Mouse (Mus musculus) CH12.LX (cell line): ENCODE data around the gene Lzts2. TPM values are rescaled to one million over a fixed set of nuclear protein-coding genes. Genes with fewer than 3 reads are reported as not detected.

ENCODE experiments used
- DNase-seq: peaks from one replicate; pipeline ENCODE4 v3.0.0-alpha.2; 2013; ENCODE audit errors: extremely low read depth
- H3K27ac ChIP-seq: 2 replicates; pipeline ENCODE4 v1.5.1; 2012; ENCODE audit warnings: low read depth, mild to moderate bottlenecking, control low read depth, moderate library complexity; ENCODE audit not compliant: insufficient read depth
- H3K27me3 ChIP-seq: replicated peaks from 2 replicates; pipeline ENCODE3; 2012; ENCODE audit warnings: inconsistent platforms
- H3K36me3 ChIP-seq, 2 experiments: replicated peaks in 1 of 2; 2 replicates each; pipeline versions ENCODE3 to v1.6.1; 2012; ENCODE audit warnings: inconsistent platforms in 1 of 2, low read length in 1 of 2, mild to moderate bottlenecking in 1 of 2, mixed read lengths in 1 of 2, moderate library complexity in 1 of 2; ENCODE audit not compliant: control insufficient read depth in 1 of 2, insufficient read depth in 1 of 2
- H3K4me1 ChIP-seq, 2 experiments: 2 replicates each; pipeline ENCODE4 v1.6.1; 2012; ENCODE audit warnings: inconsistent platforms in 1 of 2, moderate library complexity in 1 of 2; ENCODE audit not compliant: insufficient read depth in 2 of 2, control insufficient read depth in 1 of 2
- H3K4me2 ChIP-seq: 2 replicates; pipeline ENCODE4 v1.6.1; 2012; ENCODE audit warnings: low read depth, mild to moderate bottlenecking, control low read depth; ENCODE audit not compliant: poor library complexity, insufficient read depth, severe bottlenecking
- H3K4me3 ChIP-seq, 3 experiments: fragments of 150-350 bp in 1 of 3; sonication (generic) in 1 of 3; replicated peaks in 1 of 3; 2 replicates each; pipeline versions ENCODE3 to v1.5.1; 2011 to 2012; ENCODE audit warnings: low read depth in 2 of 3, low read length in 2 of 3, mild to moderate bottlenecking in 2 of 3, moderate library complexity in 2 of 3, control low read depth in 1 of 3, improper control_type of control experiment in 1 of 3, inconsistent platforms in 1 of 3, mixed read lengths in 1 of 3; ENCODE audit not compliant: poor library complexity in 1 of 3
- H3K79me2 ChIP-seq: replicated peaks from 2 replicates; pipeline ENCODE4 v1.6.1; 2012; ENCODE audit warnings: mild to moderate bottlenecking, moderate library complexity; ENCODE audit not compliant: control insufficient read depth, poor library complexity, insufficient read depth, severe bottlenecking; ENCODE audit errors: extremely low read depth
- H3K9ac ChIP-seq: 2 replicates; pipeline ENCODE4 v1.6.1; 2012; ENCODE audit warnings: low read depth, mild to moderate bottlenecking, control low read depth, moderate library complexity; ENCODE audit not compliant: insufficient read depth
- H3K9me3 ChIP-seq: replicated peaks from 2 replicates; pipeline ENCODE3; 2012; ENCODE audit warnings: low read length, inconsistent platforms, mixed read lengths
- CHD1 ChIP-seq: IDR thresholded peaks from 2 replicates; pipeline ENCODE4 v1.6.1; 2012; ENCODE audit warnings: low read depth, low read length, improper control_type of control experiment, inconsistent platforms
- CHD2 ChIP-seq: IDR thresholded peaks from 2 replicates; pipeline ENCODE4 v1.6.1; 2011; ENCODE audit warnings: low read length, improper control_type of control experiment
- CTCF ChIP-seq, 2 experiments: IDR thresholded peaks in 1 of 2; conservative IDR thresholded peaks in 1 of 2; 2 replicates each; pipeline ENCODE4 v1.5.1; 2011 to 2012; ENCODE audit warnings: low read depth in 2 of 2, low read length in 2 of 2, improper control_type of control experiment in 1 of 2, inconsistent platforms in 1 of 2, mild to moderate bottlenecking in 1 of 2, moderate library complexity in 1 of 2
- ELF1 ChIP-seq: IDR thresholded peaks from 2 replicates; pipeline ENCODE4 v1.6.1; 2014; ENCODE audit warnings: low read depth, mild to moderate bottlenecking, inconsistent platforms, low read length, improper control_type of control experiment
- EP300 ChIP-seq: IDR thresholded peaks from 2 replicates; pipeline ENCODE4 v1.6.1; 2011; ENCODE audit warnings: low read length, improper control_type of control experiment
- IRF4 ChIP-seq: IDR thresholded peaks from 2 replicates; pipeline ENCODE4 v1.6.1; 2014; ENCODE audit warnings: low read depth, mild to moderate bottlenecking, inconsistent platforms, low read length, improper control_type of control experiment
- JUN ChIP-seq: IDR thresholded peaks from 2 replicates; pipeline ENCODE4 v1.6.1; 2011; ENCODE audit warnings: low read depth, mild to moderate bottlenecking, low read length, improper control_type of control experiment, moderate library complexity; ENCODE audit not compliant: insufficient read depth
- MAFK ChIP-seq: IDR thresholded peaks from 2 replicates; pipeline ENCODE4 v1.6.1; 2011; ENCODE audit warnings: low read length, improper control_type of control experiment; ENCODE audit not compliant: insufficient replicate concordance
- MAZ ChIP-seq: IDR thresholded peaks from 2 replicates; pipeline ENCODE4 v1.6.1; 2012; ENCODE audit warnings: low read depth, mild to moderate bottlenecking, inconsistent platforms, low read length, improper control_type of control experiment, moderate library complexity
- MXI1 ChIP-seq: IDR thresholded peaks from 2 replicates; pipeline ENCODE4 v1.6.1; 2011; ENCODE audit warnings: mild to moderate bottlenecking, low read depth, low read length, improper control_type of control experiment
- PAX5 ChIP-seq: IDR thresholded peaks from 2 replicates; pipeline ENCODE4 v1.6.1; 2012; ENCODE audit warnings: low read length, inconsistent platforms, mixed read lengths
- POLR2AphosphoS2 ChIP-seq: IDR thresholded peaks from 2 replicates; pipeline ENCODE4 v1.6.1; 2011; ENCODE audit warnings: low read depth, low read length, improper control_type of control experiment
- RAD21 ChIP-seq: IDR thresholded peaks from 2 replicates; pipeline ENCODE4 v1.6.1; 2011; ENCODE audit warnings: low read depth, mild to moderate bottlenecking, low read length, improper control_type of control experiment, moderate library complexity
- USF1 ChIP-seq: IDR thresholded peaks from 2 replicates; pipeline ENCODE4 v1.6.1; 2014; ENCODE audit warnings: low read depth, mild to moderate bottlenecking, inconsistent platforms, low read length, improper control_type of control experiment
- ZMIZ1 ChIP-seq: IDR thresholded peaks from 2 replicates; pipeline ENCODE4 v1.6.1; 2012; ENCODE audit warnings: low read depth, mild to moderate bottlenecking, inconsistent platforms, low read length, improper control_type of control experiment
- dilution Hi-C: fragments of 300-500 bp; cut with MboI; formaldehyde crosslinking; loops from 2 replicates; pipeline ENCODE4 v1.14.3; 2020; ENCODE audit warnings: low sequenced_read_pairs; ENCODE audit not compliant: extremely low pct_unique_long_range_greater_than_20kb, extremely low pct_ligation_motif_present
- in situ Hi-C: fragments of 300-500 bp; cut with MboI; formaldehyde crosslinking; loops from 3 replicates; pipeline ENCODE4 v1.14.3; 2019; ENCODE audit warnings: low sequenced_read_pairs, low pct_ligation_motif_present, low pct_unique_long_range_greater_than_20kb, mixed read lengths
- polyA plus RNA-seq: library from polyadenylated mRNA; unstranded; fragments of >175 nt; gene quantifications from 2 replicates; pipeline ENCODE4 v1.2.1, GENCODE M21; 2012; ENCODE audit warnings: low read depth; ENCODE audit not compliant: insufficient read length
- total RNA-seq, 2 experiments: library from RNA; depleted of rRNA; stranded (reverse); fragments of 300-350 nt in 1 of 2; fragments of >200 nt in 1 of 2; gene quantifications; 2 replicates each; pipeline ENCODE4 v1.2.3; 2012 to 2014

Gene Lzts2
- total and polyA plus RNA-seq, 3 experiments = 0.68 to 22.1 (median 2.2) TPM

DNA sequence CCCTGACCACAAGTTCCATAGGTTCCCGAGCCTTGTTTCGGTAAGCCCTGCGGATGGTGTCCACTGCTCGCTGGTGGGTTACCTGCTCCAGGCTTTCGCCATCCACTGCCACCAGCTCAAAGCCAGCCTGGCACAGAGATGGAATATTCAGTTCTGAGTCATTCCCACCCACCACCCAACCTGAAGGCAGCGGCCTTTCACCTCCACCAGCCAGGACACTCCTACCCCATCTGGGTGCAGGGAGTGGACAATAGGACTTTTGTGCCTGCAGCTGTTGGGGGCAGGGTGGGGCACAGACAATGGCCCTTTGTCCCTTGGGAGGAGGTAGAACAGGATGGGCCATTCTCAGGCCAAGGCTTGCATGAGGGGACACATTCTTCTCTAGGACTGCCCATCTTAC lies 13.6 kb downstream of the Lzts2 start:
- DNase-seq = no peak
- Histone ChIP-seq H3K36me3 (peaks cover 0 to 28% of the 10 kb centered on the region in 2 experiments), H3K4me2 (no peak overlapping the region), H3K9ac (no peak overlapping the region), H3K27me3 (peaks cover 42% of the 10 kb centered on the region), H3K27ac (no peak overlapping the region), H3K79me2 (no peaks in the 10 kb centered on the region), H3K9me3 (no peaks in the 10 kb centered on the region)
- dilution Hi-C loops (no loop called here), in situ Hi-C loops (loop anchor here (25.0 kb wide), 1 partner anchor 441 kb away; no protein-coding TSS in a partner anchor)
- TF ChIP-seq PAX5 (no peak), CHD2 (no peak), POLR2AphosphoS2 (no peak), RAD21 (no peak), CTCF (conservative IDR thresholded peaks at IDR 0.05 in 1 of 2, IDR thresholded peaks at IDR 0.05 in 1 of 2; ENCODE audit: low read depth in 2 of 2, low read length in 2 of 2) (no peak), MAFK (no peak), ZMIZ1 (no peak), IRF4 (no peak)
- TF ChIP-seq, all 38 proteins: peak for 0
- H3K4me3 ChIP-seq = no peak overlapping the region
- peaks cover 8 to 17% of the 10 kb centered on the region in 2 experiments for H3K4me1 ChIP-seq

DNA sequence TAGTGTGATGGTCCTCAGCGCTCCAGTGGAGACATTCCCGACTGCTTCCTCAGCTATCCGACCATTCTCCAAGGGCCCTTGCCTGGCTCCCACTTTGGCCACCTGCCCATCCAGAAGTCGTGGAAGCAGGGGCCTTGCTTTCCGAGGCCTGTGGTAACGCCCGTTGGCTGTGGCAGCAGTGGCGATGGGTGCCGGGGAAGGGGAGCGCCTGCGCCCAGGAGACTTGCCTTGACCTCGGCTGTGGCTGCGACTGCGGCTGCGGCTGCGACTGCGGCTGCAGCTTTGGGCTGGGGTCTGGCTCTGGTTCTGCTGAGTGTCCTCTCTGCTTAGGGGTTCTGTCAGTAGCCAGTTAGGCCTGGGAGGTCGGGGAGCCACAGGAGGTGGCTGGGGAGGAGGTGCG lies 14.5 kb downstream of the Lzts2 start:
- DNase-seq = no peak
- Histone ChIP-seq H3K9me3 (no peaks in the 10 kb centered on the region), H3K4me2 (no peak overlapping the region), H3K4me1 (peaks cover 8 to 17% of the 10 kb centered on the region in 2 experiments), H3K27me3 (peaks cover 46% of the 10 kb centered on the region), H3K79me2 (no peaks in the 10 kb centered on the region), H3K27ac (no peak overlapping the region), H3K4me3 (no peak overlapping the region), H3K9ac (no peak overlapping the region), H3K36me3 (peaks cover 0 to 25% of the 10 kb centered on the region in 2 experiments)
- in situ Hi-C loops = loop anchor here (25.0 kb wide), 1 partner anchor 441 kb away; no protein-coding TSS in a partner anchor
- dilution Hi-C loops = no loop called here
- no peak for TF ChIP-seq MXI1
- no peak for TF ChIP-seq USF1
- TF ChIP-seq JUN = no peak
- no peak for TF ChIP-seq EP300
- no peak for TF ChIP-seq CHD1
- TF ChIP-seq PAX5 = no peak

DNA sequence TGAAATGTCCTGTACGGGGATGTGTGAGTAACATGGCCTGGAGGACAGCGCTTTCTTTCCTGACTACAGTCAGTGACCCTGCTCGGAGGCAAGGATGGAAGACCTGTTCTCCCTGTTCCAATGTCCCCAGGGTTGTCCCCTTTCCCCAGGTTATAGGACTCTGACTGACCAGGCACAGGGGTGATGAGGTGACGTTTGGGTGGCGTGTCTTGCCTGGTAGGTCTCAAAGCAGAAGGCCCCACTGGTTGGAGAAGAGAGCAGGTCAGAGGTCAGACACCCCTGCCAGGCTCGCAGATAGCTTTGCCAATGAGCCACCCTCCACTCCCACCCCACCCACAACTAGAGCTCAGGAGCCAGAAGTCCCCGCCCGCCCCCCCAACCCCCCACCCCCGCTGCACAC lies 15.4 kb downstream of the Lzts2 start:
- Histone ChIP-seq H3K4me1 (peaks cover 8 to 17% of the 10 kb centered on the region in 2 experiments), H3K27me3 (peaks cover 46% of the 10 kb centered on the region)
- TF ChIP-seq EP300 = no peak
- TF ChIP-seq JUN = no peak
- no peak for TF ChIP-seq ELF1
- no peak for TF ChIP-seq MXI1
- no peak for TF ChIP-seq MAZ
- TF ChIP-seq USF1 = no peak
- no peak for TF ChIP-seq PAX5
- TF ChIP-seq, all 38 proteins: peak for 0
- Histone ChIP-seq H3K36me3 (peaks cover 0 to 19% of the 10 kb centered on the region in 2 experiments), H3K4me2 (no peak overlapping the region), H3K9ac (no peak overlapping the region), H3K79me2 (no peaks in the 10 kb centered on the region), H3K27ac (no peak overlapping the region), H3K9me3 (no peaks in the 10 kb centered on the region), H3K4me3 (no peak overlapping the region)
- dilution Hi-C loops = no loop called here
- in situ Hi-C loops = loop anchor here (25.0 kb wide), 1 partner anchor 442 kb away; no protein-coding TSS in a partner anchor
- no peak for DNase-seq
